Mouse (Mus musculus) WW6 (cell line): ENCODE measurements around the gene Ctnnbl1.

Experiments
- DNase-seq: peaks from one replicate; pipeline ENCODE4 v3.0.0-alpha.2; 2013; ENCODE audit warnings: low read depth, low spot score

Ctnnbl1 gene

DNA sequence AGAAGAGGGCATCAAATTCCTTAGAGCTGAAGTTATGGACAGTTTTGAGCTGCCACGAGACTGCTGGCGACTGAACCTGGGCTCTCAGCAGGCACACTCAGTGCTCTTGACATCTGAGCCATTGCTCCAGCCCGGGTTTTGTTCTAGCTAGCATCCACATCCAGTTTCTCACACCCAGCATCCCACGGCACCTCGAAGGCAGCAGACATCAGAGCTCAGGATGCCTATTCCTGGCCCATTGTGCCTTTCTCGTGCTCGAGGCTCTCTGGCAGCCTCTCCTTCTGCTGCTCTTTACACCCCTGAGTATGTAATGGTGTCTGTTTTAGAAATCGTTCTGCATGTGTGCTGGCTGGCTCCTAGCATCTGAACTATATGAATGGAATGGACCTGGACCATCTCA, 13.3 kb downstream of the Ctnnbl1 start:
- DNase-seq: no peak

- no peak for DNase-seq
Observed at GRCm38 (mm10) chr2:157750926-157751588, 13.9 kb downstream of the Ctnnbl1 start.

DNA sequence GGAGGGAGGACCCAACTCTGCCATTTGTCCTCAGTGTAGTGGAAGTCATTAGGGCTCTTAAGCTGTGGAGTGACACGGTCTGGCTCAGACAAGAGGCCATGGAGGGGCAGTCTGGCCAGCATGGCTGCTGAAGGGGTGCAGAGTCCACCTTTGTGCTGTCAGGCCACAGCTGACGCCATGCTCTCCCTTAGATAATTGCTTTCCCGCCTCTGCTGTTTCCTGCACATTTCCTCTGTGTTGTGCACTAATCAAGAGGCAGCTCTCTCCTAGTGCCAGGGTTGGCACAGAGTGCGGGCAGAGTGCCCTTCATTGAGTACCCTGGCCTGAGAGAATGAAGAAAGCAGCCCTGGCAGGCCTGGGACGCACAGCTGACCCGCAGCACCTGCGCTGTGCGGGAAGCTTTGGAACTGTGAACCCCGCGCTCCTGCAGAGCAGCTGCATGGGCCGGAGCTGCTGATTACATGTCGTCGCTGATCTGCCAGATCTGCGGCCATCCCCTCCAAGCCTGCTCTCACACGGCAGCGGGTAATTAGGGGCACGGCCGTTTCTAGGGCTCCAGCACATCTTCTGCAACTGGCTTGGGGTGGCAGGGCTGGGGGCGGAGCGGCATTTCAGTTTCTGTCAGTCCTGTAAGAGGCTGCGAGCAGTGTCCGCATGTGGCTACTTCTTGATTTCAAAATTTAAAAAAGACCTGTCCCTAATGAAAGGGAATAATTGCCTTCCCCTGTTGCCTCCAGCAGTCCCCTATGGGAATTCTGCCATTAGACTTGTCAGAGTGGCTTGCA, 14.6 kb downstream of the Ctnnbl1 start:
- no peak for DNase-seq

DNA sequence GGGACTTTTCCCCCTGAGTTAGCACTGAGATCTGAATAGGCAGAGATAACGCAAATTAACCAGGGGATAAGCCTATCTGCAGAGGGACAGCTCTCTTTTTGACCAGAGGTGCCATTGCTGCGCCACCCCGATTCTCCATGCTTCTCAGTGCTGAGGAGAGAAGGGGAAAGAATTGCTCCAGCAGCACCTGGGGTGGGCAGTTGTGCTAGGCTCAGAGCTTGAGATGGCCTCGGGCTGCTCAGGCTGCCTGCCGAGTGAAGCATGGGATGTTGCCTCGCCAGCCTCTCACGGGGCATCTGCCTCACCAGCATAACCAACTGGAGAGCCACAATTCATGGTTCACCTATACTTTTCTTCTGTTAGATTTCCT, 15.2 kb downstream of the Ctnnbl1 start:
- no peak for DNase-seq

DNA sequence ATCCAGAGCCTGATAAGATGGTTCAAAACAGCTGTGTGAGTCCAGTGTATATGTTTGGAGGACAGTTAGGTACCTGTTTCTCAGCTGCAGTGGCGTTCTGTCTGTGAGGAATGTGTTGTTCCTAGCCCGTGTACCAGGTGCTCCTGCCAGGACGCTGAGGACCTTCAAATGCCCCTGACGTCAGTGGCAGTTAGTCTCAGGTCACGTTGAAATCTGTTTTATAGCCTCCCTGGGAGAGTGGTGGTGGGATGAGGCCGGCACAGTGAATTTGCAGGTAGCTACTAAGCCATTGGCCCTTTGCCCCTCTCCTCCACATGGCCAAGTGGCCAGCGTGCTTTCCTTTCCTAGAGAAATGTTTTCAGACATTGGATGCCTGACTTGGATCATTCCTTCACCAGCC, 18.6 kb downstream of the Ctnnbl1 start:
- DNase-seq: no peak

DNA sequence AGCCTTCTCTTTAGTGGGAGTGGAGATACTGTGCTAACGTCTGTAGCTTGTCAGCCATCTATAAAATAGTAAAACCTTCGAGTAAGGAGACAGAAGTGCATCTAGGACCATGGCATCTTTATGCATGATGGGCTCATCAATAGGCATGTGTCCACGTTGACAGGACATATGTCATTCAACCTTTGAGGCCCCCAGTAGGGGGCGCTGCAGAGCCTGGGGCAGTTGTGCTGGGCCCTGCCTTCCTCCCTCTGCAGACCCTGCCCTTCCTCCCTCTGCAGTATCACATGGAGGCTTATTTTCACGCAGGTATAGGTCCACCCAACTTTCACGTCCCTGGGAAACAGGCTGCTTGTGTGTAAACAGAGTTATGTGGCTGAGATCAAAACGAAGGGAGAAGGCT, 19.0 kb downstream of the Ctnnbl1 start:
- no peak for DNase-seq

DNA sequence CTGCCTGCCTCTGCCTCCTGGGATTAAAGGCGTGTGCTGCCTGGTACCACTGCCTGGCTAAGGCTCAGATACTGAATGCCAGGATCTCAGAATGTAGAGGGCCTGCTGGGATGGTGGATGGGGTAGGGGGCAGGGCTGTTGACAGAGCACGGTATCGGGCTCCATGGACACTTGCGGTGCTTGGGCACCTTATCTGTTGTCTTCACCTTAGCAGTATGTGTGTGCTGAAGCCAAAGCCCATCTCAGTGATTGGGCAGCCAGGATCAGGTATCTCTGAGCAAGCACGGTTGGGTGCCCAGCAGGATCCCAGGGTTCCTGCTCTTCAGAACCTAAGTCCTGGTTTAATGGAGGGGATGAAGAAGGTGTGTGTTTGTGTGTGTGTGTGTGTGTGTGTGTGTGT, 21.2 kb downstream of the Ctnnbl1 start:
- no peak for DNase-seq

GRCm38 (mm10) chr2:157759717-157760116, 22.5 kb downstream of the Ctnnbl1 start:
- DNase-seq: no peak

DNA sequence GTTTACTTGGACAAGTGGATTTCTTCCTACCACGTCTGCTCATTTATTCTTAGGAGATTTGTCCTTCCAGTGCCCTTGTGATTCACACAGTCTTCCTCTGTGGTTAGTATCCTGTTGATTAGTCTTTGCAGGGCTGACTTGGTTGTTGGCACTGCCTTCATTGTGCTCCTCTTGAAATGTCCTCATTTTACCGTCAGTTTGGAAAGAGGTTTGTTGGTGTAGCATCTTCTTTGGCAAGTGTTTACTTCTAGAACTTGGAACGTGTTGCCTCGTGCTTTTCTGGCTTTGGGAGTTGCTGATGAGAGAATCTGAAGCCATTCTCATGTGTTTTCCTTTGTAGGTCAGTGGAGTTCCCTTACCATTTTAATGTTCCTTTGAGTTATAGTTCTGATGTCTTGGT, 25.7 kb downstream of the Ctnnbl1 start:
- no peak for DNase-seq

- no peak for DNase-seq
Observed at GRCm38 (mm10) chr2:157766591-157766990, 29.4 kb downstream of the Ctnnbl1 start.

- DNase-seq: no peak
Observed at GRCm38 (mm10) chr2:157768682-157769429, 31.7 kb downstream of the Ctnnbl1 start.

- no peak for DNase-seq
Observed at GRCm38 (mm10) chr2:157770761-157771160, 33.6 kb downstream of the Ctnnbl1 start.

GRCm38 (mm10) chr2:157773661-157774060, 36.5 kb downstream of the Ctnnbl1 start:
- no peak for DNase-seq

DNA sequence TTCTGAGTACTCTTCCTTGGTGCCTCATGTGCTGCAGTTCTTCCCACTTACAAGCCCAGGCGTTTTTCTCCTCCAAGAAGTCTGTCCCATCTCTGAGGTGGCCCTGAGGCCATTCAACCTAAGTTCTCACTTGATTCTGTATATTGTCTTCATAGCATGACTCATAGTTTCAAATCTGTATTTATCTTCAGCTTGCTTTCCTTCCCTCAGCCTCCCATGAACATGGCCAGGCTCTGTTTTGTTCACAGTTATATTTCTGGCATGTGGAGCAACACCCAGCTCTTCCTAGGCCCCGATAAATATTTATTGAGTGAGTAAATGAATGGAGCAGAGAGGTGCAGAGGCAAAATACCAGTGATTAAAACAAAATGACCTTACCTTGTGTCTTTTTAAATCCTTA, 38.8 kb downstream of the Ctnnbl1 start:
- DNase-seq: no peak

DNA sequence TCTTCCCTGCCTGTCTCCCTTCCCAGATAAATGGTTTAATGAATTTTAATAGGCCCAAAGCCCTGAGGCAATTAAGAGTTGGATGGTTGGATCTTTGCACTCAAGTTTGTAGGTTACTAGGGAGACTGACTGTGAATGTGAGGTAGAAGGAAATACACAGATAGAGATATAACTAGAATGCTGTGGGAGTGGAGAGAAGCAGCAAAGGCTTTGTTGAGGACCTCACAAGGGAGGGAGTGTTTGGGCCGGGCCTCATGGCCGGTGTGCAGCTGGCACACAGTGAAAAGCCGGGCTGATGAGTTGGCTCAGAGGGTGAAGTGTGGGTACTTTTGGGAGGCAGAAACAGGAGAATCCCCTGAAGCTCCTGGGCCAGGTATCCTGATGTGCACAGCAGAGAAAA, 43.8 kb downstream of the Ctnnbl1 start:
- no peak for DNase-seq

DNA sequence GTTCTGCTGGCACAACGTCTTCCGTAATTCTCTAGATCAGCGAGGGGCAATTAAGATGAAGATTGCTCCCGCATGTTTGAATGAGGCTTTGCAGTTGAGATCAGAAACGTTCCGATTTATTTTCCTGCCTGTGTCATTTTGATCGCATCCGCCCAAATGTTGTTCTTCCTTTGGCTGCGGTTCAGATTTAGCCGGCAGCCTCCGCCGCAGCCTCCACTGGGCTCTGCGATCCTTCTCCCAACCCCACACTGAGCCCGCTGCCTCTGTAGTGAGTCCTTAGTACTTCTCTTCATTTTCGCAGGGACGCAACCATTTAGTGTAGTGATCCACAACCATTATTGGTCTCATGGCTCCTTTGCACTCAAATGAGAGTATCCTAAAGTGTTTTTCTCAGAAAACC, 46.0 kb downstream of the Ctnnbl1 start:
- DNase-seq: no peak

GRCm38 (mm10) chr2:157784238-157784637, 47.0 kb downstream of the Ctnnbl1 start:
- no peak for DNase-seq

DNA sequence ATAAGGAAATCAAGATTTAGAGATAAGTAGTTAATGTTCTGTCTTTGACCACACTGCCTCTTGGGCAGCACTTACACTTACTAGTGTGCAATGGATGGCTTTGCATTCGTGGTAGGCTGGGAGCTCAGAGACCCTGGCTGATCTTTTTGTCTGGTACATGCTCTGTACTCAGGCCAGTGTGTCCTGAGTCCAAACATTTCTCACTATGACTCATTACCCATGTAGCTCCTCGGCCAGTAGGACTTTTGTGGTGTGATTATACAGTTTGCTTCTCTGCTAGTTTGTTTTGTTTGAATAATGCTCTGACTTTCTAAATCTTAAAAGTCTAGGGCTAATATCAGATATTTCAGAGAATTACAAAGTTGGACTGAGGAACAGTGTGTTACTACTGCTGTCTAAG, 47.4 kb downstream of the Ctnnbl1 start:
- DNase-seq: no peak

DNA sequence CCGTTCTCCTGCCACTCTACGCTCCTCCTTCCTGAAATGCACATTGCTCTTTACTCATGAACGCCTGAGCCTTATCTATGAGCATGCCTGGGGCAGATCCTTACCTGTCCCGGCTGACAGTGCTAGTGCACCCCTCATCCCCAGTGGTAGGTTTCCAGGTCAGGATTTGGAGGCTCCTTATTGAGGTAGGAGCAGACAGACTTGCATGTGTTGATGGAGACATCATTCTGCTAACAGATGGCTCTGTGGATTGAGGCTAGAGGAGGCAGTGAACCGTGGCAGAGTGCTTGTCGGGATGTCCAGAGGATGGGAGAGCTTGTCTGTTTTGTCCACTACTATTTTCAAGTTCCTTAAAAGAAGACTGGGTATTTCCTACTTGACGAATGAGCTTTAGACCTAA, 52.0 kb downstream of the Ctnnbl1 start:
- no peak for DNase-seq

DNA sequence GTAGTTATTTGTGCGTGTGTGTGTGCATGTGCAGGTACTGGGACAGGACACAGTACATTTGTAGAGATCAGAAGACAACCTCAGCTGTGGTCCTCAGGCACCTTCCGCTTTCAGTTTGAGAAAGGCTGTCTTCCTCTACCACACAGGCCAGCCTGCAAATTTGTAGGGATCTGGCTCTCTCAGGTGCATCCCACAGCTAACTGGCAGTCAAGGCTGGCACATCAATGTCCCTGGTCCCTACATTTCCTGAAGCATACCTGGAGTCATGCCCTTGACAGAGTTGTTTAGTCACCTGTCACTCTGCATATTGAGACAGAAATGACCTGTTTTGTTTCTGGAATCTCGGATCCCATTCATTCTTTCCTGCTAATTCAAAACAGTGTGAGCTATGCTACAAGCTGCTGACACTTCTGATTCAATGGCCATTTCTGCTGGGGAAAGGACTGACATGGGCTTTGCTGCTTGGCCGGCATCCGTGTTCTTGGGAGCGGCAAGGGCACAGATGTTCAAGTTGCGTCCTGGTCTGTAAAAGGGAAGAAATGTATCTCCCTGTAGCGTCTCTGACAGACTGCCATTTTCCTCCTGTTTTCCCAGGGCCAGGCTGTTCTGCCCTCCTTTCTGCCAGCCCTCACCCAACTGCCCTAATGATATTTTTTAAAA, 53.8 kb downstream of the Ctnnbl1 start:
- no peak for DNase-seq

GRCm38 (mm10) chr2:157791528-157792162, 54.4 kb downstream of the Ctnnbl1 start:
- DNase-seq: no peak
